Mouse (Mus musculus): ENCODE results near the gene Mvk. TPM values are rescaled to one million over a fixed set of nuclear protein-coding genes. Genes with fewer than 3 reads are reported as not detected.

Gene Mvk
- total RNA-seq, 2 experiments from 2014 or later, result 28.0 to 29.0 TPM

GRCm38 (mm10) chr5:114449011-114449410 lies 4.9 kb downstream of the Mvk start:
- intact Hi-C loops (cut with DNase I), result no loop called here
- no peak for DNase-seq (ENCODE audit: low spot score in 2 of 2)

DNA sequence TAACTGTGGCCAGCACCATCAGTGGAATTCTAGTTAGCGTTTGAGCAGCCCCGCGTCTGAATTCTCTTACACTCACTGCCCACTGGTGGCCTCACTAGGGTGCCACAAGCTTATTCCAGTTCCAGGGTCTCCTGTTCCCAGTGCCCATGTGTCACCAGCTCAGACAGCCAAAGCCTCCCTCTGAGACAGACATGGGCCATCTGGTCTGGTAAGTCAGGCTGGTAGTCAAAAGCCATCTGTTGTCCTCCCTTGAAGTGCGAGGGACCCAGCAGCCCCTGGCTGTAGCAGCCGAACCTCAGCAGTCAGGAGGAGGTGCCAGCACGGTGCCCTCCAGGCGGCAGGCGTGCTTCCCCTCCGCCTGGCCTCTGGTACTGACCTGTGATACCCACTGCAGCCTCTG lies 12.2 kb downstream of the Mvk start:
- no peak for DNase-seq (ENCODE audit: low spot score in 2 of 2)
- intact Hi-C loops (cut with DNase I), result no loop called here

GRCm38 (mm10) chr5:114456995-114457605 lies 13.0 kb downstream of the Mvk start:
- DNase-seq (ENCODE audit: low spot score in 2 of 2), result no peak
- intact Hi-C loops (cut with DNase I), result no loop called here

DNA sequence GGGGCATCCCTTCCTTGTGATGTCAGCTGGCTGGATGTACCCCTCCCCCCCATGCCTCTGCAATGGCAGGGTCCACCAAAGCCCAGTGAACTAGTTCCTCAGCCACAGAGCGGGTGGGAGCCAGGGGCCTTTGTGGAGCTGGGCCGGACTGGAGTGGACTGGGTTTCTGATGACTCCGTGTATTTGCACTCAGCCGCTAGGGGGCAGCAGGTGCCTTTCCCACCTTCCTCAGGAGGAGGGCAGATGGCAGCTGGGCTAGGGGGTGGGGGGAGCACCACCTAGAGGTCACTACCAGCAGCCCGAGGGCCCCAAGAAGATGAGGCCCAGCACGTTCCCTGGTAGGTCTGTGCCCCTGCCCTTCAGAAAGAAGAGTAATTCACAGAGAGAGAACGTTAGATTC lies 17.2 kb downstream of the Mvk start:
- peak; percentile 71 to 75 for DNase-seq (ENCODE audit: low spot score in 2 of 2)
- intact Hi-C loops (cut with DNase I), result loop anchor here (2.0 to 5.0 kb wide), 2 partner anchors 108 to 146 kb away; partner anchors contain the start of gene Fam222a

- DNase-seq (ENCODE audit: low spot score in 2 of 2), result no peak
- intact Hi-C loops (cut with DNase I), result loop anchor here (5.0 kb wide), 1 partner anchor 145 kb away; no protein-coding TSS in a partner anchor
Observed at GRCm38 (mm10) chr5:114462067-114463040, 18.3 kb downstream of the Mvk start.

- intact Hi-C loops (cut with DNase I), result loop anchor here (5.0 kb wide), 1 partner anchor 143 kb away; no protein-coding TSS in a partner anchor
- no peak for DNase-seq (ENCODE audit: low spot score in 2 of 2)
Observed at GRCm38 (mm10) chr5:114464561-114464960, 20.5 kb downstream of the Mvk start.

DNA sequence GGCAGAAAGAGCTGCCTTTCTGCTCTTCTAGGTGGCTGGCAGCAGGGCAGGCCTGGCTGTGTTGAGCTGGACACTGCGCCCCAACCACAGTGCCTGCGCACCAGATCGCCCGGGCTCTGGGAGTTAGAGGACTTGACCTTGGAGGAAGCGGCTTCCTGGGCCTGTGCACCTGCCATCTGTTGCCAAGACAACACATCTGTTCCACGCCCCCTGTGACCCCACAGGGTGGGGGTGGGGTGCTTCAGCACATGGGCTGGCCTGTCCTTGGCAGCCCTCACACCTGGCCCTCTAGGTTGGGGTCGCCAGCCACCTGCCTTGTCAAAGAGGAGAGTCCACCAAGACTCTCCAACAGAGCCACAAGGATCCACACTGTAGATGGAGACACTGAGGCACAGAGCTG lies 21.6 kb downstream of the Mvk start:
- intact Hi-C loops (cut with DNase I), result no loop called here
- no peak for DNase-seq (ENCODE audit: low spot score in 2 of 2)

DNA sequence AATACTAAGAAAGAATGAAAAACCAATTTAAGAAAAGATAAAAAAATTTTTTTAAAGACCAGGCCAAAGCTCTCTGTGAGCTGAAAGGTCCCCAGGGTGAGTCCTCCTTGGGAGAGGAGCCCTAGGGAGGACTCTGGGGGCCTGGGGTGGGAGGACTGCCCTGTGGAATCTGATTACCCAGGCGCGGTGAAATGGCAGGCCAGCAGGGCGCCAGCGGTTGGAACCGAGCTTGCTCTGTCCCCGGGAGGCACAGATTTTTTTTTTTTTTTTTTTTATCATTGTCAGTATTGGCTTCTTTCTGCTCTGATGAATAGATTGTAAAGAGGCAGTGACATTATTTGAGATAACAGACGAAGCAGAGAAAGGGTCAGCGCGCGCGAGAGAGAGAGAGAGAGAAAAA lies 22.9 kb downstream of the Mvk start:
- DNase-seq (ENCODE audit: low spot score in 2 of 2), result no peak
- intact Hi-C loops (cut with DNase I), result no loop called here

DNA sequence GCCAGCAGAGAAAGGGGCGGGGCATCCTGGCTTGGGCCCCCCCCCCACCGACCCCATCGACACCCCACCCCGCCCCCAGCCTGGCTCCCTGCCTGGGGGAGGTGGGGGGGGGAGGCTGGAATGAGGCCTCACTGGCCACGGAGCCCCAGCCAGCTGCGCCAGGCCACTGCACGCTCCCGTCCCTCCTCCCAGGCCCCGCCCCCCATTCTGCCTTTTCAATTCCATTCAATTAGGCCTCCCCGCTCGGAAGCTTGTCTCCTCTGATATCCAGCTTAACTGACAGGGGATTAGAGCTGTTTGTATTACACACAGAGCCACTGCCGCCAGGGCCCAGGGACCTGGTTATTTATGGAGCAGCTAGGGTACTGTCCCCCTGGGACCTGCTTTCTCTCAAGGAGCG lies 23.4 kb downstream of the Mvk start:
- peak in 1 of 2 experiments; percentile 40 for DNase-seq (ENCODE audit: low spot score in 2 of 2)
- intact Hi-C loops (cut with DNase I), result no loop called here

GRCm38 (mm10) chr5:114468007-114468406 lies 23.9 kb downstream of the Mvk start:
- intact Hi-C loops (cut with DNase I), result no loop called here
- DNase-seq (ENCODE audit: low spot score in 2 of 2), result no peak

GRCm38 (mm10) chr5:114470359-114470758 lies 26.3 kb downstream of the Mvk start:
- intact Hi-C loops (cut with DNase I), result no loop called here
- no peak for DNase-seq (ENCODE audit: low spot score in 2 of 2)

DNA sequence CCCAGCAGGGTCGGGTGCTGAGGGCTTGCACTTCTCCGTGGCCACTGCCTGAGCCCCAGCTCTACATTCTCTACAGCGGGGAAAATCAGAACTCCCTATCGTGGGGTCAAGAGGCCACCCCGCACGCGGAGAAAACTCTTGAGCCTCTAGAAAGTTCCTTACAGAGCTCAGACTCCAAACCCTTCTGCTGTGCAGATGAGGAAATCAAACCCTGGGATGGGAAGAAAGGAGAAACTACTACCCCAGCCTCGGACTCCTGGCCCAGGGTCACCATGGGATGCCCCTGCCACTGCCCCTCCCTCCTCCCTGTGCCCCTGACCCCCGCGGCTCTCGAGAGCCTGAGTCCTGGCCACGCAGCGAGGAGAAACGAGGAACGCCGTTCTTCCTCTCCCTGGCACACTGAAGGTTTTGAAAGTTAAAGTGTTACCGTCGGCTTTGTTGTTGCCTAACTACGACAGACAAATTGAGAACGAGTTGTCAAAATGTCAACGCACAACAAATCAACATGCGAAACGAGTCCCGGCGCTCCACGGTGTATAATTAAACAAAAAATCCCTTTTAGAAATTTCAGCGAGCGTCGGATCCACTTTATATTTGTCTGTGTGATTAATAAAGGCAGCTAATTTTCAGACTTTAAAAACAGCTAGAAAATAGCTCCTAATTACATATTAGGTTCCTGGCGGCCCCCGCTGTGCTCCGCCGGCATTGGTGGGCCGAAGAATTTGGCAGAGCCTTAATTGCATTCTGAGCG lies 30.8 kb downstream of the Mvk start:
- intact Hi-C loops (cut with DNase I), result no loop called here
- DNase-seq (ENCODE audit: low spot score in 2 of 2), result peak; percentile 39 to 58

- no peak for DNase-seq (ENCODE audit: low spot score in 2 of 2)
- intact Hi-C loops (cut with DNase I), result no loop called here
Observed at GRCm38 (mm10) chr5:114478267-114478666, 34.2 kb downstream of the Mvk start.

- intact Hi-C loops (cut with DNase I), result no loop called here
Observed at GRCm38 (mm10) chr5:114482587-114483011, 38.5 kb downstream of the Mvk start.

GRCm38 (mm10) chr5:114485685-114486084 lies 41.6 kb downstream of the Mvk start:
- intact Hi-C loops (cut with DNase I), result no loop called here
- no peak for DNase-seq (ENCODE audit: low spot score in 2 of 2)

More at GRCm38 (mm10) chr5:114482587-114483011, 38.5 kb downstream of the Mvk start:
- no peak for DNase-seq (ENCODE audit: low spot score in 2 of 2)

DNA sequence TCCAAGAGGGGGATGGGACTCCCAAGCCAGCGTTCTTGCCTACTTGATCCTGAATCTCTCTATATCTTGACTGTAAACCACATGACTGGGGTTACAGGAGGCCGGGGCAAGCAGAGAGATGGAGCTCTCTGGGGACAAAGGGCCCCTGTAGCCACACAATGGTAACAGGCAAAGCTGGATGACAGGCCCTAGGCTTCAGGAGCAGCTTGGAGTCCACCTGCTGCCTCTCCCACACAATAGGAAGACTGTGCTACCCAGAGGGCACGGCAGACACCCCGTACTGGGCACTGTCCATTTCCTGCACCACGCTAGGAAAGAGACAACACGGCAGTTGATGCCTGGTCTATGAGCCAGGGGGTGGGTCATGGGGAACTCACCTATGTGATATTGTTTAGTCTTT lies 45.5 kb downstream of the Mvk start:
- intact Hi-C loops (cut with DNase I), result no loop called here

DNA sequence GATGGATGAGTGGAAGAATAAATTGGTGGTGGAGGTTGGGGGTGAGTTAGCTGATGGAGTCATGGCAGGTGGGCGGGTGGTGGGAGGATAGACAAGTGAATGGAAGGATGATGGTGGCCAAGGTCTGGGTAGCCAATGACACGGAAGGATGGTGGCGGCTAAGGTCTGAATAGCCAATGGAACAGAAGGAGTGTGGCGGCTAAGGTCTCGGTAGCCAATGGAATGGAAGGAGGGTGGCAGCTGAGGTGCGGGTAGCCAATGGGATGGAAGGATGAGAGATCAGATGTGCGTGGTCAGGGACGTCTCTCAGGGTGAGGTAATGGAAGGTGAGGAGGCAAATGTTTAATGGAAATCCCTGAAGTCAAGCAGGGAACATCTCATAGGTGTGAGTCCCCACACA lies 46.2 kb downstream of the Mvk start:
- no peak for DNase-seq (ENCODE audit: low spot score in 2 of 2)

More for the DNA sequence above, 45.5 kb downstream of the Mvk start:
- DNase-seq (ENCODE audit: low spot score in 2 of 2), result peak in 1 of 2 experiments; percentile 18

GRCm38 (mm10) chr5:114494761-114495160 lies 50.7 kb downstream of the Mvk start:
- intact Hi-C loops (cut with DNase I), result no loop called here

More for the DNA sequence above, 46.2 kb downstream of the Mvk start:
- intact Hi-C loops (cut with DNase I), result no loop called here

GRCm38 (mm10) chr5:114501252-114501651 lies 57.2 kb downstream of the Mvk start:
- intact Hi-C loops (cut with DNase I), result no loop called here
- DNase-seq (ENCODE audit: low spot score in 2 of 2), result no peak

More at GRCm38 (mm10) chr5:114494761-114495160, 50.7 kb downstream of the Mvk start:
- no peak for DNase-seq (ENCODE audit: low spot score in 2 of 2)

DNA sequence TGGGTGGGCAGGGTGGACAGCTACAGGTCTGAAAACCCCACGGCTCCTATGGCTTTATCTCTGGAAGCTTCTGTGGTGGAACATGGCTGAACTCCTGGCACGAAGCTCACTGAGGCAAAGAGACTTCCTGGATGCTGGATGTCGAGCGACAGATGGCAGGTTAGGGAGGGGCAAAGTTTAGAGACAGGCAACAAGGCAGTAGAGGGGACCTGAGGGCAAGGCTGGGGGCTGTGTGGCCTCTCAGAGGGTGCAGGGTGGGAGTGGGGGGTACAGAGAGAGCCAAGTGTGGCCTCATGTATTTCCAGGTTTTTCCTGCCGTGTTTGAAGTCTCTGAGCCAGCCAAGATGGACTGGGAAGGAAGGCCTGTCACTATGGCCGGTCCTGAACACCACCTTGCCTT lies 60.8 kb downstream of the Mvk start:
- DNase-seq (ENCODE audit: low spot score in 2 of 2), result no peak
- intact Hi-C loops (cut with DNase I), result no loop called here
